Mouse (Mus musculus) cerebellum, adult 11-12 months (tissue): ENCODE results near the gene Pebp1.

Source experiments
- DNase-seq: peaks from one replicate; pipeline ENCODE4 v3.0.0; 2022

Pebp1 gene

GRCm38 (mm10) chr5:117285266-117285665 is 2.2 kb downstream of the Pebp1 start:
- DNase-seq: no peak

DNA sequence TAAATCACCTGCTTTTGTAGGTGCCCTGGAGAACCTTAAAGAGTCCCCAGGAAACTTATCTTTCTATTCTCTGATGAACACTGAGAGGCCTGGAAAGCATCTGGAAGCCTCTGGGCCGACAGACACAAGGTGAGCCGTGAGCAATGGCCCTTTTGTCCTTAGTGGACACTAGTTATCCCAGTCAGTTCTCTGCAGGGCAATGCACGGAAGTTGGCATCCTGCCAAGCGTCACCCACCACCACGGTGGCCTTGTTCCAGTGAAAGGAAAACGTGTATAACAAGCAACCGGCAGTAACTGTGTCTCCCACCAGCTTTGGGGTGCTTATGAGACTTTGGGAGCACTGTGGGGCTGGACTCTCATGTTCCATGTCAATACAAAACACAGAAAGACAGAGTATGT is 2.7 kb downstream of the Pebp1 start:
- no peak for DNase-seq

- no peak for DNase-seq
Measured at GRCm38 (mm10) chr5:117284029-117284428, 3.4 kb downstream of the Pebp1 start.

GRCm38 (mm10) chr5:117282360-117282759 is 5.1 kb downstream of the Pebp1 start:
- DNase-seq: no peak

DNA sequence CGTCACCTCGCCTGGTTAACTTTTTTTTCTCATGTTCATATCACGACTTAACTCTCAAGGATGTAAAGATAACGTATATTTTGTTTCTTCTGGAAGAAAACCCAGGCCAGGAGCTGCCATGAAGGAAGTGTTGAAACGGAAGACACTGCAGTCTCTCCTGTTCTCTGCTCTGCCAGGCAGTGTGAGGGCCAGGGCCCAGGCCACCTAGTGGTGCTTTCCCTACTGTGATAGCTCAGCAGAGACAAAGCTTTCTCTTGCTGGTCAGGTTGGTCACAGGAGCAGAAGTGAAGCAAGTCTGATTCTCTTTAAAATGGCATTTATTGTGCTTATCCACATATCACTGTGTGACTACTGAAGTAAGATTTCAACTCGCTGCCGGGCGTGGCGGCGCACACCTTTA is 5.9 kb downstream of the Pebp1 start:
- DNase-seq: no peak

GRCm38 (mm10) chr5:117279669-117280050 is 7.8 kb downstream of the Pebp1 start:
- no peak for DNase-seq

GRCm38 (mm10) chr5:117278809-117279668 is 8.4 kb downstream of the Pebp1 start:
- DNase-seq: no peak

DNA sequence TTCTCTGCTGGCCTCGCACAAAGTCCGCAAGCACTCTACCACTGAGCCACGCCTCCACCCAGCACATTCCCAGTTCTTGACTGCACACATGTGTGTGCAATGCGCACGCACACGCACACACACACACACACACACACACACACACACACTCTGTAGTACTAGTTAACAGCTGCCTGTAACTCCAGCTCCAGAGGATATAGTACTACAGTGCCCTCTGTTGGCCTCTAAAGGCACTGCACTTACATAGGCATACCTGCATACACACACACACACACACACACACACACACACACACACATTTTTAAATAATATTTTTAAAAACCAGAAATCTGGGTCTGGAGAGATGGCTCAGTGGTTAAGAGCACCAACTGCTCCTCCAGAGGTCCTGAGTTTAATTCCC is 9.6 kb downstream of the Pebp1 start:
- no peak for DNase-seq

GRCm38 (mm10) chr5:117274817-117275216 is 12.6 kb downstream of the Pebp1 start:
- no peak for DNase-seq

DNA sequence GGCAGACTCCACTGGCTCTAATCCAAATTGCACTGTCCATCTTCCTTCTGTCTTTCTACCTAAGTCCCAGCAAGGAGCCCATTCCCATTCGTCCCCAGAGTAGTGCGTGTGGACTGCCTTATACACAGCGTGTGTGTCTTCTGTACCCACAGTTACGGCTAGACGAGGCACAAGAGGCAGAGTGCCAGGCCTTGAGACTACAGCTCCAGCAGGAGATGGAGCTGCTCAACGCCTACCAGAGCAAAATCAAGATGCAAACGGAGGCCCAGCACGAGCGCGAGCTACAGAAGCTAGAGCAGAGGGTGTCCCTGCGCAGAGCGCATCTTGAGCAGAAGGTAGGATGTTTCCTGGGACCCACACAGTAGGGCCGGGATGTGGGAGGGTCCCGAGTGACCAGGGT is 15.5 kb downstream of the Pebp1 start:
- DNase-seq: no peak

- DNase-seq: no peak
Measured at GRCm38 (mm10) chr5:117269395-117269794, 18.0 kb downstream of the Pebp1 start.

GRCm38 (mm10) chr5:117268749-117269148 is 18.7 kb downstream of the Pebp1 start:
- DNase-seq: peak; percentile 48

- no peak for DNase-seq
Measured at GRCm38 (mm10) chr5:117267913-117268312, 19.5 kb downstream of the Pebp1 start.

DNA sequence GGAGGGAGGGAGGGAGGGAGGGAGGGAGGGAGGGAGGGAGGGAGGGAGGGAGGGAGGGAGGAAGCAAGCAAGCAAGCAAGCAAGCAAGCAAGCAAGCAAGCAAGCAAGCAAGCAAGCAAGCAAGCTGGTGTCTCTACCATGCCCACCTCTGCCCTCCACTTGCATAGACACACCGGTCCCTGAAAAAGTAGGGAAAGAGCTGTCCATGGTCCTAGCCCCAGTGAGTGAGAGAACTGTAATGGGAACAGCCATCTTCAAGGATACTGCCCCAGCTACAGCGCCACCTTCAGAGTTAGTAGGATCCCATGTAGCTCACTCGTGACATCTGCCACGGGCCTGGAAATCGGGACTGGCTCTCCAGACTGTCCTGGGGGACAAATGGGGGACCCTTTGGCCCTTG is 22.7 kb downstream of the Pebp1 start:
- no peak for DNase-seq

DNA sequence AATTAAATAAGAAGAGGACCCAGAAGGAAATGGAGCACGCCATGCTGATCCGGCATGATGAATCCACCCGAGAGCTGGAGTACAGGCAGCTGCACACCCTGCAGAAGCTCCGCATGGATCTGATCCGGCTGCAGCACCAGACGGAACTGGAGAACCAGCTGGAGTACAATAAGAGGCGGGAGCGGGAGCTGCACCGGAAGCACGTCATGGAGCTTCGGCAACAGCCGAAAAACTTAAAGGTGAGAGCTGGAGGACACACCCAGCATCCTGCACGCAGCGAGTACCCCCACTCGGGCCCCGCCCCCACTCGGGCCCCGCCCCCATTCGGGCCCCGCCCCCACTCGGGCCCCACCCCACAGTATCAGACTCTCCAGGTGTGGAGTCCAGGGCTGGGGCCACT is 23.9 kb downstream of the Pebp1 start:
- no peak for DNase-seq

GRCm38 (mm10) chr5:117258276-117258675 is 29.1 kb downstream of the Pebp1 start:
- no peak for DNase-seq

DNA sequence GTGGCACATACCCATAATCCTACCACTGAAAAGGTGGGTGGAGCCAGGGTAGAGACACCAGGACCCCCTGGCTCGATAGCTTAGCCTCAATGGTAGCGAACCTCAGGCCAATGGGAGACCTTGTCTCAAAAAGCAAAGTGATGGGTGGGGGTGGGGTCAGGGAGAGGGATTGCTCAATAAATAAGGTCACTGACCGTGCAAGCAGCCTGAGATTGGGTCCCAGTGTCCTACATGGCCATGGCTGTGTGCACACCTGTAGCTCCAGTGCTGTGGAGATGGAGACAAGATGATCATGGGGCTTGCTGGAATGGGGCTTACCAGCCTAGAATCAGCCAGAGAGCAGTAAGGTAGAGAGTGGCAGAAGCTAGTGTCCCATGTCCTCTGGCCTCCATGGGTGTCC is 35.7 kb downstream of the Pebp1 start:
- no peak for DNase-seq

GRCm38 (mm10) chr5:117250796-117251195 is 36.6 kb downstream of the Pebp1 start:
- DNase-seq: no peak

DNA sequence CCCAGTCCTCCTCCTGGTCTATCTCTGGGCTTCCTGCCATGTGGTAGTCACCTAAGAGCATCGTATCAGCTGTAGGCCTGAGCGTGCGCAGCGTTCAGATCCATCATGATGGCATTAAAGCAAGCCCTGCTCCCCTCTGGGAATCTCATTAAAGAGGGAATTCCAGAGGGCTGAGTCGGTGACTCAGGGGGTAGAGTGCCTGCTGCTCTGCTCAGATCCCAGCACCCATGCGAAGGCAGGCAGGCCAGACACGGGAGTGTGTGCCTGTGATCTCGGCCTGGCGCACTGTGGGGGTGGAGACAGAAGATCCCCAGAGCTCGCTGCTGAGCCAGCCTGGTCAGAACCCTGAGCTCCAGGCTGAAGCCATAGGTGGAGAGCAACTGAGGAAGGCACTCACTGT is 39.1 kb downstream of the Pebp1 start:
- DNase-seq: no peak

GRCm38 (mm10) chr5:117245170-117245569 is 42.3 kb downstream of the Pebp1 start:
- no peak for DNase-seq

DNA sequence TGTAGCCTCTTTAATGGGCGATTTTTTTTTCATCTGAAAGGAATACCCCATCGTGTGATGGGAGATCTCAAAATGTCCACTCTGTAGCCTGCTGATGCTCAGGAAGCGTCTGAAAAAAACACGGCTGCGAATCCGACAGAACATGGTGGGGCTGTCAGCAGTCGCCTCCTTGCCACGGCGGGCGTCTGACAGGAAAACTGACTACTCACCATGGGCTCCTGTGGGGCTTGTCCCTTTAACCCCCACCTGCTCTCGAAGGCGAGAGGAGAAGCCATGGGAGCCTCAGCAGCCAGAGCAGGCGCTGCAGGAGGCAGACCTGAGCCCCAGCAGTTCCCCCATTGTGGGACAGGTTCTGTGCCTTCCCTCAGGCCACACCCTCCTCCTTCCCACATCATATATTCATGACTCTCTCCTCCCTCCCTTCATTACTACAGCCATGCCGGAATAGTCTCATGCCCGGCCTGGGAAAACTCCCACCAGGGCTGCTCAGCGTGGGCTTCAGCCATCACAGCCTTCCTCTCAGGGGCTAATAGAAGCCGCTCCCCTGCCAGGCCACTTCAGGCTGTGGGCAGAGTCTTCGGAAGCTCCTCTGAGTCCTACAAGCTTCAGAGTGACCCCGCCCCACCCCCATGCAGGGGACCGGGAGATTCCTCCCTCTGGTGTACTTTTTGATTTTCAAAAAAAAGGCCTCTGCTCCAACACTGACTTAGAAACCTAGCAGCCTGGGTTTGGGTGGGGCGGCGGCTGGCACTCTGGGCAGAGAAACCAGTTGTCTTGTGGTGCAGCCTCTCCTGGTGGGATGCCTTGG is 44.5 kb downstream of the Pebp1 start:
- peak; percentile 61 for DNase-seq

DNA sequence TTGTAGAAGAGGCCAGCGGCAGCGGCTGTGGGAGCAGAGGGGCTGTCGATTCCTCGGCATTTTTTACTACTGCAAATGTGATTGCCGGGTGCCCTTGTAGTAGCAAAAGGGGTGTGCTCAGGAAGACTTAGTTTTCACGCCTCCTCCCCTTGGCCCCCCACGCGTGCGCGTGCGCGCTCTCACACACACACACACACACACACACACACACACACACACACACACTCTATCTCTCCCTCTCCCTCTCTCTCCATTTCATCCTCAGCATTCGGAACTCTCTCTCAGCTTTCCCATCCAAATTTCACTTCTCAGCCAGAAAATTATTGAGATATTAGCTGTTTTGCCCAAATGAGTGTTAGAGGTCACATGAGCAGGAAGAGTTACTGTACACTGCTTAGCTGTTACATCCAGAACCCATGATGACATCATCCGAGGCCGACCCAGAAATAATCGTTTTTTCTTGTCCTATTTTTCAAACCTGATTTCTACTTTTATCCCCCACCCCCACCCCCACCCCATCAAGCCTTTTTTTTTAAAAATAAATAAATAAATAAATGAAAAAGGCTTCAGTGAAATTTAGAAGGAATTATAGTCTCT is 45.4 kb downstream of the Pebp1 start:
- peak; percentile 75 for DNase-seq

- DNase-seq: peak; percentile 56
Measured at GRCm38 (mm10) chr5:117240761-117241322, 46.6 kb downstream of the Pebp1 start.
